Mouse (Mus musculus): ENCODE measurements around the gene Sbf2.

The Sbf2 gene

DNA sequence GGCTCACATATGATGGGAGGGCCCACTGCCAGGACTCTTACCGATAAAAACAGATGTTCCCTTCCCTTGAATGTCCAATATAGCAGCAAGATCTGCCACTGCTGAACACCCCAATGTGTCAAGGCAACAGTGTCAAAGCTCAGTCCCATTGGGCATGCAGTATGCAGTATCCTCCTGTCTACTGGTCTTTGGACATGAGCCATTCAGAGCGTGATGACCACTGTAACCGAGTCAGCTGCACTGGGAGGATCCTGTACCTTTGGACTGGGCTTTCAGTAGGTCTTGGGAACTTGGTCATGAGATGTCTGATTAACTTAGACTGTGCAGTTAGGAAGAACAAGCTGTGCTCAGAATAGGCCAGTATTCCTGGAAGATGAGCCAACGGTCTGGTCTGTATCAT lies 309.2 kb downstream of the Sbf2 start:
- peak; percentile 75 to 88 for DNase-seq

DNA sequence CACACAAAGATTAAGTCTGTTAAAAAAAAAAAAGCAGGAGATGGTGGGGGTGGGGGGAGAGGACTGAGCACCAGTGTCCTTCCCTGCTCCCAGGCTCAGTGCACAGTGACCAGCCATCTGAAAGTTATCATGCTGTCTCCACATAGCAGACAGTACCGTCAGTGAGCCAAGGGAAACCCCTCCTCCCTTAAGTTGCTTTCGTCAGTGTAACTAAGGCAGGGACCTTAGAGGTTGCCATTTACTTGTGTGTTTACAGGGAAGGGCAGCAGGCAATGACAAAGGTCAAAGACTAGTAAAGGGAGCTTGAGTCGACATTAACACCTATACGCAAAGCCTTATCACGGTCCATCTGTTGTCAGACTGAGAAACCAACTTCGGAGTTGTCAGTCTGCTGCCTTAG lies 311.8 kb downstream of the Sbf2 start:
- DNase-seq: no peak

DNA sequence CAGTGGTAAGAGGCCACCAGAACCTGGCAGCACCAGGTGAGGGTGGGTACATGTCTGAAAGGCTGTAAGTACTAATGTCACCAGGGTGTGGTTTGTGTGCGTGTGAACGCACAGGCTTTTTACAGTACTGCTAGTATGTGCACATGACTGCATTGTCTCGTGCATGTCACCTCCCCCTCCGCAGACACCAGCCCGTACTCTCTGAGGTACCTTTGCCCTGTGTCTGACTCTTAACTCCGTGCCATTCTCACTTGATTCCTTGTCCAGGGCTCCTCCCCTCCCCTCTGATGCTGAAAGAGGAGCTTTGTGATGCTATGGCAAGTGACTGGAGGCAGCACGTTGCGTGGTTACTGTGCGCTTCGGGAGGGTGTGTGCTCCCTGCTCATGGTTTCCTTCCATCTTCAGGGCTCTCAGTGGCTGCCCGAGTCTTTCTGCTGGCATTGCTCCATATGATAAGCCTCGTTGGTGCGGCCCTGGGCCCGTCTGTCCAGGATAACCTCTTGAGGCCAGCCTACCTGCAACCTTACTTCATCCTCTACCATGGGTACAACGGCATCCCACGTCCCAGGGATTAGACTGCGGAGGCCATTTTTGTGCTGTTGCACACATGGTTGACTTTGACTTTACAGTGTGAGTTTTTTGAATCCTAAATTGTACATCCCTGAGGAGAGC lies 315.8 kb downstream of the Sbf2 start:
- DNase-seq: peak; percentile 56

DNA sequence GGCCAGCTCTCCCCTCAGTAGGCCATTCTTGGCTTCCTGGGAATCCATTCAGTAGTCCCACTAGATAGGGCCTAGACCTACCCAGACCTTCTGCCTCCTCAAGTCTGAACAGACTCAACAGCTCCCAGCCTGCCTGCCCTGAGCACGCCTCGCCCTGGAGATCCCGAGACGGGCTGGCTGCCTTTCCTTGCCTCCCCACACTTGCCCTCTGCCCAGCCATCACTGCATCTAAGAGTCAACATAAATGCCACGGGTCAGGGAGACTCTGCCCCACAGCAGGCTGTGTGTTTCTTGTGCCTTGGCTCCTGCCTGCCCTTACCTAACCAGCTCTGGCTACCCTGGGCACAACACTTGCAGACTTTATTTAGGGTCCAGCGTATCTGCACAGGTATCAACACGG lies 316.6 kb downstream of the Sbf2 start:
- DNase-seq: peak; percentile 32 to 41

DNA sequence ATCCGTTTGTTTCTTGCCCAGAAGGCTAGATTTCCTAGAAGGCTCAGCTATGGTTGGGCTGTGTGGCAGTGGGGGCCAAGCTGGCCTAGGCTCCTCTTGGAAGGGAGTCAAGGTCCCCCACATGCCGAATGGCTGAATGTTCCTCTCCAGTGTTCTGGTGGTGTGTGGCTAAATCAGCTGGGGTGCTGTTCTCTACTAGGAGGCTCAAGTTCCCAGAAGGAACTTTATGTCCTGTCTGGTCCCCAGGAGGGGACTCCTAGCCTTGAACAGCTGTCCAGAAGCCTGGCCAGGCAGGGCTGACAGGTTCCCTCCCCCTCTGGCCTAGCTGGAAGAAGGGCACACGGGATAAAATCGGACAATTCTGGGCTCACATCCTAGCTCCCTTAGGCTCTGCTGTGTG lies 317.1 kb downstream of the Sbf2 start:
- no peak for DNase-seq

DNA sequence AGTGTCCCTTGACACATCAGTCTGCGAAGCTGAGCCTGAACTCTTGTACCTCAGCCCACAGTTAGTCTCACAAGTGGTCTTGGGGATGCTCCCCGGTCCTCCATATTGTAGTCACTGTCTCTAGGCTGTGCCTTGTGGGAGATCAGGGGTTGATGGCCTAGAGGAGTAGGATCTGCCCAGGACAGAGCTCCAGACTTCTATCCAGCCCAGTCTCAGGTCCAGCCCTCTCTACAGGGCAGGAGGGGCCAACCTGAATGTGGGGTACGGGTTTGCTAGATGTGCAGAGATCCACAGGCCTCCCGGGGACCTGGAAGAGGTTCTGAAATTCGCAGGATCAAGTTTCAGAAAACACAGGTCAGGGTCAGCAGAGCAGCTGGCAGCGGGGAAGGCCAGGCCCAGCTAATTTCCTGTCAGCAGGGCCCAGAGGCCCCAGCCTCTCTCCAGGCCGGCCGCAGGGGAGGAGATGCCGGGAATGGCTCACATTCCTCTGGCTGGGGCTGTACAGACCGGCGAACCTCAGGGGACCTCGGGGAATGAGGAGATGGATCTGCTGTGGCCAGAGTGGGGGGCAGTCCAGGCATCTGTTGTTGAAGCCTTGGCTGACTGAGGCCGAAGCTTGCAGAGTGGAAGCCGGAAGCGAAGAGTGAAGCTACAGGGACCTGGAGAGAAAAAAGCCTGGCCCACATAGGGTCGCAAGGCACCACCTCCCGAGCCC lies 317.7 kb downstream of the Sbf2 start:
- DNase-seq: peak; percentile 78

DNA sequence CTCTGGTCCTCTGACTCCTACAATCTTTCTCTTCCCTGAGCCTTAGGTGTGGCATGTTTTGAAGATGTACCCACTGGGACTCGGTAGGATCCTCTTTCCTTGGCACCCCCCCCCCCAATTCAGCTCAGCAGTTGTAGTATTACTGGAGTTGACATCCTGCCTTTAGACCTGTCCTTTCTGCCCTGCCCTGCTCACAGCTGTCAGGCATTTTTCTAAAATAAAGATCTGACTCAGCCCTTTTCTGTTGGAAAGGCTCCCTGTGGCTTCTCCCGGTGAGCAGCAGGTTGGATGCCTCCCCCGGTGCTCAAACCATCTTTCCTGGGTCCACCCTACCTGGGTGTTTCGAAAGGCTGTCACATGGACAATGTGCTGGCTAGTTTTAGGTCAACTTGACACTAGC lies 325.1 kb downstream of the Sbf2 start:
- peak in 1 of 2 experiments; percentile 35 for DNase-seq

DNA sequence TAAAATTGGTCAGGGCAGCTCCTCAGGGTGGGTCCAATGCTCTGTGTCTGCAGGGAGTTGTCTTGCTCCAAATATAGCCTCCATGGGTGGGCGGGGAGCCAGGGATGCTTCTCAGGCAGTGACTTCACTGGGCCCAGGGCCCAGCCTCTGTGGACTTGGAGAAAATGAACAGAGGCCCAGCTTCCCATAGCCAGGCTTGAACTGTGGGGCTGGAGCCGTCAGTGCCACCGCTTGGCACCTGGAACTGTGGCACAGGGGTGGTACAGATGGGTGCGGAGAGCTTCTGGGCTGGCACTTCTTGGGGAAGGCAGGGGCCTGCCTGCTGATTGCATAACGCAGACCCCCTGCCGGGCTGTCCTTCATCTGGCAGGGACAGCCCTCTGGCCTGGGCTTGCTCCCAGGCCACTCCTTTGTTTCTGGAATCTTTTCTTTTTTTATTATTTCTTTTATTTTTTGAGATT lies 326.0 kb downstream of the Sbf2 start:
- DNase-seq: peak; percentile 75 to 81

DNA sequence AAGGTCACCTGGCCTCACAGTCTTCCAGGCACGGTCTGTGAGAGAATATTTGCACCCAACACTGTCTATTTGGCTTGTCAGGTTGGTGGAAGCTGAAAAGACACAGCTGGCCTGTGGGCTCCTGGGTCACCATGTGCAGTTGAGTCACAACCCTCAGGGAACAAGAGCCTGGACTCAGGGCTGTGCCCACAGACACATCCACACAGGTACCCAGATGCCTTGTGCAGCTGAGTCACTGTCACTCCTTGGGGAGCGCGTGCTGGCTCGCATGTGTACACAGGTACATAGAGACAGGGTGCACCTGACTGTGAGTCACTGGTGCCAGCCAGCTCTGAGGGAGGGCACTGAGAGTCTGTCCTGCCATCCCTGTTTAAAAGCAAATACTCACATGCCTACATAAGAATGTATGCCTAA lies 326.5 kb downstream of the Sbf2 start:
- no peak for DNase-seq

DNA sequence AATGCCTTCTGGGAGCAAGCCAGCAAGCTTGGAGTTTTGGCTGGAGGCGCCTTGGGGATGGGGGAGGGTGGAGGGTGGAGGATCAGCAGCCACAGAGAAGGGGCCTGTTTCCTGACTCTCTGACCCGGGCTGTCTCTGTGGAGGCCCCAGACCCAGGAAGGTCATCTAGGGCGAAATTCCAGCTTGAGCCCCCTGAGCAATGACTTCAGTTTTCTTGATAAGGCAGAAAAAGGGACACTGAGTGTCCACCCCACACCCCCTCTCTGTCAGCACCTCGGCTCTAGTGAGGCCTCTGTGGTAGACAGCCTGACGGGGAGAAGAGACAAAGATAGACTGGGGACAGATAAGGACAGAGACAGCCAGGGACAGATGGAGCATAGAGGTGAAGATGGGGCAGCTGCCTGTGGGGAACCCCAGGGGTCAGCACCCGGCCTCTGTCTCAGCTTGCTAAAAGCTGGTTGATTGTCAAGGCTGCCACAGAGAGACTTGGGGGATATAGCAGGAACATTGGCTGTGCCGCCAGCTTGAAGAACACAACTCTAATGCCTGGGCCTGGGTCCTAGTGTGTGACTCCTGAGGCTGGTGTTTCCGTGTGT lies 327.1 kb downstream of the Sbf2 start:
- DNase-seq: peak; percentile 23 to 49

DNA sequence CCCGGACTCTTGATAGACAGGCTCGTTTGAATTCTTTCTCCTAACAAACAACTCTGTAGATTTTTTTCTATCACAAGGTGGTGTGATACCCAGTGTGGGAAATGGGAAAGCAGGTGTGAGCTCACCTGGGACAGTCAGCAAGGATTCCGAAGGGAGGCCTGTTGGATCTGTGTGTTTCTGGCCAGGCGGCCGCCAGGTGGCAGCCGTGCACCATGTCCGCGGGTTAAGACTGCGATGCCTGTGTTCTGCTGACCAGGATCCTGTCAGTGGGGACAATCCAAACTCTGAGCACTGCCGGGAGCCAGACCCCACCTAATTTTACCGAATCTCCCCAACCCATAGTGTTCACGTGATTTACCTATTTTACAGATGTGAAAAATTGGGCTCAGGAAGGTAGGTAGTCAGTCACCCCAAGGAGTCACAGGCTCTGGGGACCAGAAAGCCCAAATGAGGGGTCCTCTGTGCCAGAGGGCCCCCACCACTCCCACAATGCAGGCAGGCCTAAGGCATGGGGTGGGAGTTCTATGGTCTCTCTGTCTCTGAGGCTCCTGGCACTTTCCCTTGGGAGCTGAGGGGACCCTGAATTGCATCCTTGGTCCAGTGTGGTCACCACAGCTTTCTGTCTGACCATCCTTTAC lies 327.8 kb downstream of the Sbf2 start:
- DNase-seq: peak; percentile 77 to 93

DNA sequence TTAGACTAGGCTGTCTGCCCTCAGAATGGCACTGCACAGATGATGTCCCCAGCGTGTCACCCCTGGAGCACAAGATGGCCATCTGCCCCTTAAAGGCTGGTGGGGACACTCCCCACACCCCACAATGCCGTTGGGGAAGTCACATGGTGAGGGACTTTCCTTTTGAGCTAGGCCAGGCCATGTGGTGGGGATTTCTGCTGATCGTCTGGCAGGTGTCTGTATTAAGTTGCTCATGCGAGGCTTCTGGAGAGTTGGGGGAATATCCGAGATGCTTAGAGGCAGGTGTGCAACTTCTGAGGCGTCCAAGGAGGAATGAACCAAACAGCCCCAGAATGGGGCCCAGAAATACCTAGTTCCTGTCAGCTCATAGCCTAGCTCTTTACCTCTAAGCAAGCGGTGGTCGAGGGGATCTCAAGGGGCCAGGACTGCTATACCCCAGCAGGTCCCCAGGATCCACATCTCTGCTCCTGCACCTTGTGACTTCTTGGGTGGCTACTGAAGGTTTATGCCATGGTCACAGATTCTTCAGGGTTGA lies 328.5 kb downstream of the Sbf2 start:
- DNase-seq: no peak

DNA sequence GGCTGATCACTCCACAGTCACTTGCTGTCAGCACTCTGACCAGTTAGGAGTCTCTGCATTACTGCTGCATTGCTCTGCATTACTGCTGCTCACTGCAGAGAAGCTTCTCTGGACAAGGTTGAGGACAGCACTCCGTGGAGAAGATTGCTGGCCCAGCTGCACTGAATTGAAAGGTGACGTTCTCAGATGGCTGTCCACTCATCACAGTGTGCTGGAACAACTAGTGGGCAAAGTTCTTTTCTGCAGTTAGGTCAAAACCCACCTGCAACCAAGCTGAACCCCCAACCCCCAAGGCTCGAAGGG lies 328.9 kb downstream of the Sbf2 start:
- DNase-seq: no peak

DNA sequence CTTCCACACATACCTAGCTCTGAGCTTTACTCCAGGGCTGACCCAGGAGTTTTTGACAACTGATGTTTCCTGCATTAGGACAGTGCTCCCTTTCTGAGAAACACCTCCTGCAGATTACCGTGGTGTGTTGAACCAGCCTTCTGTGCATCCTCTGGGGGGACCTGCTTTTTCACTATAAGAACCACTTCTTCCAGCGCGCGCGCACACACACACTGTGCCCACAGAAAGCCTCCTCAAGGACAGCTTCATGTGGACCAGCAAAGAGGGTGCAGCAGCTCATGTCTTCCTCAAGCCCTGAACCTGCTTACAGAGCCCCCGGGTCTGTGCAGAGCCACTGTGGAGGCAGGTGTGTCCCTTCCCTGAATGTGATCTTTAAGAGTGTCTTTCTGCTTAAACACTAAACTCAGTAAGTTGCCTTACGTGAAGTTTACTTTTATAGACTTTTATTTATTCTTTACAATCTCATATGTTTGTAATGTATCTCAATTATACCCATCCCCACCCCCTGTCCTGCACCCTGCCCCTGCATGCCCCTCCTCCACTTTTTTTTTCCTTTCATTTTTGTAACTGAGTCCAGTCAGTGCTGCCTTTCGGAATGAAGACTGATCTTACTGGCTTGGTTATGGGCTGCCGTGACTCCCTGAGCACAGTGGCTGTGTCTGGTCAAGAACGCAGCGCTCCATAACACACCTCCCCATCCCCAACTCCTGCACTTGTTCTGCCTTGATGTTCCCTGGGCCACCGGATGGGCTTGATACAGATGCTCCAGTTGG lies 329.5 kb downstream of the Sbf2 start:
- no peak for DNase-seq

DNA sequence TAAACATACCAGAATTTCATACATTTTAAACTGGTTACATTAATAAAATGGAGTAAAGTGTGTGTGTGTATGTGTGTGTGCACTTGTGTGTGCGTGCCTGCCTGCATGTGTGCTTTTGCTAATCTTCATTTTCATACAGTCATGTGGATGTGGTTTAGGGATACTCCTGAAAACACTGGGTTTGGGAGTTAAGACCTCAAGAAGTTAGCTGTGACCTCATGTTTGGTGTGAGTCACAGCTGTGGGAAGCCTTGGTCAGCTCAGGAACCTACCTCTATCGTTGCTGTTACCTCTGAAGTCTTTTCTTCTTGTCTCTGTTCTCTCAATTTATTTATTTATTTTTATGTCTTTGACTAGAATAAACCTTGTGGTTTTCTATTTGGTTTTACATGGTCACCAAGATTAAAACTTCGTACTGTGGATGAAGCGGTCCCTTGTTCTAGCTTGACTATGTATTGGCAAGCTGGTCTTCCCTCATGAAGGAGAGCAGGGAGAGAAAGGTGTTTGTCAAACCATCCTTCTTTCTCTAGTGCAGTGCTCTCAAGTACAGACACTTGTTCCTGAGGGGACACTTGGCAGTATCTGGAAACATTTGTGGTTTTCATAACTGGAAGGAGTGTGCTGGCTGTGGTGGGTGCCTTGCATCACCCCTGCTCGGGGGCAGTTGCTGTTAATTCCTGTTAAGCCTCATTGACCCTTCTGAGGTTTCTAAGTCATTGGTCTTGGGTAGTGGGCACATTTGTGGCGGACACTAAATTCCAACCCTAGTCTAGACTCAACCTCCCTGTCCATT lies 331.0 kb downstream of the Sbf2 start:
- no peak for DNase-seq

DNA sequence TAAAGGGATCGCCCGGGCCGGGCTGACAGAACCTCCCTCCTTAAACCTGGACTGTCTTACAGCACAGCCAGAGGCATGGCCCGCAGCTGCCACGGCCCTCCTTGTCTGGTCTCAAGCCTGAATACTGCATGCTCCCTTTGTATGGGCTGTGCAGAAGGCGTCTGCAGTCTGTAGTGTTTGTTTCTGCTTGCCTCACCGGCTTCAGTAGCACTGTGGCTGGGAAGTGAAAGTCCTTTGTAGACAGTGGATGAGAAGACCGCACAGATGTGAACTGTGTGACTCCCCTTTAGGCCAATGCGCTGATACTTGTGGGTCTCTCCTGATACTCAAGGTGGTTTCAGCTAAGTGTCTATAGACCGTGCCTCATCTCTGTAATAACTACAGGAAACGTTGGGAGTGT lies 331.9 kb downstream of the Sbf2 start:
- DNase-seq: no peak

DNA sequence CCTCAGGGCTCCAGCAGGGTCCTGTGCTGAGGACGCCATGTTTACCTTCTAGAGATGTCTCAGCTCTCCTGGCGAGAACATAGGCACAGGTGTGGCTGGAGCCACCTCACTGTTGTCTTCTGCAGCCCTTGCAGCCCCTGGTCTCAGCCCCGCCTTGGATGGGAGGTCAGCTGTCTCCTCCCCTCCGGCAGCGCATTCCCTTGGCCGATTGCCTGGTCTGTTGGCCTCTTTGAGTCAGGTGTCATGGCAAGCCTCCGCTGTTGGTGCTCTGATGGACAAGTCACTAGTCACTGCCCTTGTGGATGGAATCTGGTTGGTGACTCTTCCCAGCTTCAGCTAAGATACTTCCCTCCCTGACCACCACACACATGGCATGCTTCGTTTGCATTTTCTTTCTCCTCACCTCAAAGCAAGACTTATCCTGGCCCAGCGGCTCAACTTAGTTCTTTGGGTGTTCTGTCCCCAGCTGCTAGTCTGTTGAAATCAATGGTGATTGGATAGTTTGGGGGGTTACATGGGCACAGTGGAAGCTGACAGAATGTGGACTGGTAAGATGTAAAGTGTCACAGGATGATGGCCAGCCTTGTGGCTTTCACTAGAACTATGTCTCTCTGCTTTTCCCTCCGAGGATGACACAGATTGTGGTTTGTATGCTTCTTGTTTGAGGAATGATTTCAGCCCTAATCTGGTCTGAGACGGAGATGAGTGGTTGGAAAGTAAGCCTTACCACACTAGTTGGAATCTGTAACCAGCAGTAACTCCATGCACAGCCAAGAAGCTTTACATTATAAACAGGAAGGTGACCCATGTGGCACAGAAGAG lies 333.1 kb downstream of the Sbf2 start:
- peak in 1 of 2 experiments; percentile 45 for DNase-seq

DNA sequence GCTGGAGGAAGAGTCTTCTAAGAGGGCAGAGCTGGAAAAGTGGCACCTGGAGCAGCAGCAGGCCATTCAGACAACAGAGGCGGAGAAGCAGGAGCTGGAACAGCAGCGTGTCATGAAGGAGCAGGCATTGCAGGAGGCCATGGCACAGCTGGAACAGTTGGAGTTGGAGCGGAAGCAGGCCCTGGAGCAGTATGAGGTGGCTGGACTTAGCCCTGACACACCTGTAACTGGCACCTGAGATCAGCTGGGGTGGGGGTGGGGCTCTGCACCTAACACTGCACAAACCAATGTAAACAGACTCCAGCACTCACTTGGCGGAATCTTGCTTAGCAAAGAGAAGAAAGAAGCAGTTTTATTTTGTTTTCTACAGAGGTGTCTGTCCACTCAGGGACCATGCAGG lies 335.5 kb downstream of the Sbf2 start:
- DNase-seq: no peak

DNA sequence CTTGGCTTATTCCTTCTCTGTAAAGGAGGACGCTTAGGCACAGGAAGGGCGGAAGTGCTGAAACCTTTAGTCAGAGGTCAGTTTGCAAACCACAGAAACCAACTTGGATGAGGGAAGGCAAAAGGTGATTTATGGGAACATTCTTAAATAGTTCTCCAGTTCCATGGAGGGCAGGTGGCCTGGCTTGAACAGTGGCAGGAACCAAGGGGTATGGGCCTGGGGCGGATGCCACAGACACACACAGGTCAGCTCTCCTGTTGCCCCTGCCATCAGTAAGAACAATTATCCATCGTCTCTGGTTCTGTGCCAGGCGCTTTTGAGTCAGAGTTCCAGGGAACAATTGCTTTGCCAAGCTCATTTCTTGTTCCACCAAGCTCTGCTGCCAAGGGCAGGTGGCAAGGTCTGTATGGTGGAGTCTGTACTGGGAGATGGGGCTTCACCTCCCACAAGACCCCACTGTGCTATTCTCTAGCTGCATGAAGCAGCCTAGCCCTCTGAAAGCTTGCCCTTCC lies 336.9 kb downstream of the Sbf2 start:
- peak in 1 of 2 experiments; percentile 53 for DNase-seq

DNA sequence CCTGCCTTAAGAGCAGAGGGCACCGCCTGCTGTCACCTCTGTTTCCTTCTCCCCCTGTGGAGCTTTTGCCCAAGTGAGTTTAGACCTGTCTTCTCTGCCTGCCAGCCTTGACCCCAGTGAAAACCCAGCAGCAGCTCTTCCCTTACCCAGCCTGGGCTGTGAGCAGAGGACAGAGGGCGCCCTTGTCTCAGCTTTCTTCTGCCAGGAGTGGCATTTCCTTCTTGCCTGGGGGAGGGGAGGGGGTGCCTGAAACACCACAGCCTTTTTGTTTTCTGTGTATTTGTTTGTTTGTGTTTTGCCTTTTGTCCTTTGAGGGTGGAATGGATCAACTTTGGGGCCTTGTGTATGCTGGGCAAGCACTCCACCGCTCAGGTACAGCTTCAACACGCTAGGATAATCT lies 342.3 kb downstream of the Sbf2 start:
- DNase-seq: peak; percentile 65 to 80

DNA sequence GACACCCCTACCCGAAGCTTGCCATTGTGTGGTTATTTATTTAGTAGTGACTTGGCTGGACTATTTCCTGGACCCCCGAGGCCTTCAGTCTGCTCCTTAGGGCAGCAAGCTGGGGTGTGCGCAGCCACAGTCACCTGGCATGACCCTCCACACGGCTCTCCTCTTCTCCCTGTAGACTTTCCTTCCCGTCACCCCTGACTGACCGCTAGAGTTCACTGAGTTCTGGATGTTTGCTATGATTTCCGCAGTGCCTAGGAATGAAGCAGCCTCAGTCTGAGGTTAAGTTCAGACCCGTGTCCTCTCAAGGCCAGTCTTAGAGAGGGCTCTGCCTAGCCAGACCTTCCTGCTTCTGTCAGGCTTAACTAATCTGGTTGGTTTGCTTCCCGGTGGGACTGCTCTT lies 342.9 kb downstream of the Sbf2 start:
- peak; percentile 78 to 88 for DNase-seq
